Mouse (Mus musculus): Measurements from ENCODE around the gene Abcb7. TPM values are rescaled to one million over a fixed set of nuclear protein-coding genes. Genes with fewer than 3 reads are reported as not detected.
"Not testable (repeated sequence)": the region's sequence is repeated elsewhere in the genome, so short reads cannot be mapped to it uniquely, and the experiment has no call there.

The Abcb7 gene
- total RNA-seq (2021) = 10 to 100 TPM; 35.8 to 36.3 TPM

GRCm38 (mm10) chrX:104413183-104413983 lies at the start of gene Abcb7:
TSS of gene Abcb7 (minus strand) at chrX:104413856.
- intact Hi-C loops (cut with DNase I) = loop anchor here (5.0 kb wide), 1 partner anchor 69 kb away; the partner anchor contains the start of gene Uprt
- peak; percentile 57 for DNase-seq (ENCODE audit: low spot score)

- peak; percentile 10 for DNase-seq (ENCODE audit: low spot score)
- intact Hi-C loops (cut with DNase I) = no loop called here
These were observed 48.1 kb upstream of the Abcb7 start for GRCm38 (mm10) chrX:104461755-104462154.

GRCm38 (mm10) chrX:104452433-104452832 lies 38.8 kb upstream of the Abcb7 start:
- intact Hi-C loops (cut with DNase I) = no loop called here
- DNase-seq (ENCODE audit: low spot score) = no peak

GRCm38 (mm10) chrX:104433456-104433855 lies 19.8 kb upstream of the Abcb7 start:
- intact Hi-C loops (cut with DNase I) = no loop called here
- DNase-seq (ENCODE audit: low spot score) = no peak

GRCm38 (mm10) chrX:104428108-104428507 lies 14.5 kb upstream of the Abcb7 start:
- DNase-seq (ENCODE audit: low spot score) = no peak
- intact Hi-C loops (cut with DNase I) = no loop called here

- intact Hi-C loops (cut with DNase I) = loop anchor here (5.0 kb wide), 1 partner anchor 68 kb away; the partner anchor contains the start of gene Uprt
- DNase-seq (ENCODE audit: low spot score) = no peak
These were observed 339 bp upstream of the Abcb7 start for GRCm38 (mm10) chrX:104413995-104414394.

GRCm38 (mm10) chrX:104408137-104408536 lies 5.5 kb downstream of the Abcb7 start:
- DNase-seq (ENCODE audit: low spot score) = no peak
- intact Hi-C loops (cut with DNase I) = no loop called here

- no peak for DNase-seq (ENCODE audit: low spot score)
- intact Hi-C loops (cut with DNase I) = no loop called here
These were observed 11.2 kb downstream of the Abcb7 start for GRCm38 (mm10) chrX:104402463-104402862.

GRCm38 (mm10) chrX:104401134-104401533 lies 12.5 kb downstream of the Abcb7 start:
- no peak for DNase-seq (ENCODE audit: low spot score)
- intact Hi-C loops (cut with DNase I) = no loop called here

- intact Hi-C loops (cut with DNase I) = no loop called here
- DNase-seq (ENCODE audit: low spot score) = no peak
These were observed 16.1 kb downstream of the Abcb7 start for GRCm38 (mm10) chrX:104397526-104397925.

GRCm38 (mm10) chrX:104359686-104360085 lies 54.0 kb downstream of the Abcb7 start:
- intact Hi-C loops (cut with DNase I) = no loop called here
- no peak for DNase-seq (ENCODE audit: low spot score)

GRCm38 (mm10) chrX:104355842-104356241 lies 57.8 kb downstream of the Abcb7 start:
- intact Hi-C loops (cut with DNase I) = no loop called here
- no peak for DNase-seq (ENCODE audit: low spot score)

- intact Hi-C loops (cut with DNase I) = not testable (repeated sequence)
- peak; percentile 13 for DNase-seq (ENCODE audit: low spot score)
These were observed 65.5 kb downstream of the Abcb7 start for GRCm38 (mm10) chrX:104348146-104348545.

- intact Hi-C loops (cut with DNase I) = no loop called here
- no peak for DNase-seq (ENCODE audit: low spot score)
These were observed 121.9 kb downstream of the Abcb7 start for GRCm38 (mm10) chrX:104291721-104292120.

GRCm38 (mm10) chrX:104279828-104280227 lies 133.8 kb downstream of the Abcb7 start:
- DNase-seq (ENCODE audit: low spot score) = no peak
- intact Hi-C loops (cut with DNase I) = no loop called here

GRCm38 (mm10) chrX:104264371-104264770 lies 149.3 kb downstream of the Abcb7 start:
- intact Hi-C loops (cut with DNase I) = no loop called here
- DNase-seq (ENCODE audit: low spot score) = no peak

- intact Hi-C loops (cut with DNase I) = no loop called here
- DNase-seq (ENCODE audit: low spot score) = no peak
These were observed 151.2 kb downstream of the Abcb7 start for GRCm38 (mm10) chrX:104262468-104262867.

GRCm38 (mm10) chrX:104256561-104256960 lies 157.1 kb downstream of the Abcb7 start:
- intact Hi-C loops (cut with DNase I) = no loop called here
- DNase-seq (ENCODE audit: low spot score) = no peak

Measured in heart, postnatal 25 days (tissue).